Mouse (Mus musculus): ENCODE measurements at regions not wholly inside any gene's neighbourhood (a gene's known extent, or its start where the extent isn't known, plus 50 kb on each side); places are given as distances from the start of the nearest gene placed in this dataset.

GRCm38 (mm10) chr3:68764917-68765598, 74.6 kb downstream of the Il12a start:
- Histone ChIP-seq H3K9ac (ENCODE audit: low read length) (no peak overlapping the region), H3K4me3 (ENCODE audit: control insufficient read depth in 1 of 2, insufficient read depth in 1 of 2, low read depth in 1 of 2, low read length in 2 of 2) (no peak overlapping the region), H3K36me3 (ENCODE audit: control insufficient read depth, insufficient read depth, low read length) (no peaks in the 10 kb centered on the region), H3K4me2 (ENCODE audit: low read length) (0 out of 2 replicates have a peak overlapping the region, but pooled peaks have one; percentile 0), H3K4me1 (ENCODE audit: control insufficient read depth in 2 of 2, insufficient read depth in 2 of 2, low read length in 2 of 2) (peaks cover 27 to 48% of the 10 kb centered on the region in 2 experiments), H3K27me3 (ENCODE audit: control insufficient read depth, insufficient read depth, low read length) (no peaks in the 10 kb centered on the region), H3K27ac (replicated peaks in 1 of 2; ENCODE audit: control insufficient read depth in 1 of 2, insufficient read depth in 1 of 2, low read depth in 2 of 2, low read length in 2 of 2) (peak overlapping the region; percentile 67 to 79), H3K9me3 (ENCODE audit: control insufficient read depth, low read length) (no peaks in the 10 kb centered on the region)
- 9% methylated on average over 7 of the region's 7 CpGs for WGBS
- ATAC-seq (ENCODE audit: insufficient number of reproducible peaks, insufficient read depth, low FRiP score, low read depth) = peak; percentile 87

GRCm38 (mm10) chr3:68771579-68771978, 81.1 kb downstream of the Il12a start:
- Histone ChIP-seq H3K9ac (ENCODE audit: low read length) (no peak overlapping the region), H3K36me3 (ENCODE audit: control insufficient read depth, insufficient read depth, low read length) (no peaks in the 10 kb centered on the region), H3K4me1 (ENCODE audit: control insufficient read depth in 2 of 2, insufficient read depth in 2 of 2, low read length in 2 of 2) (peaks cover 0 to 2% of the 10 kb centered on the region in 2 experiments; a peak in 2 of 4 replicates), H3K9me3 (ENCODE audit: control insufficient read depth, low read length) (no peaks in the 10 kb centered on the region), H3K4me2 (ENCODE audit: low read length) (no peak overlapping the region), H3K4me3 (ENCODE audit: control insufficient read depth in 1 of 2, insufficient read depth in 1 of 2, low read depth in 1 of 2, low read length in 2 of 2) (no peak overlapping the region), H3K27ac (replicated peaks in 1 of 2; ENCODE audit: control insufficient read depth in 1 of 2, insufficient read depth in 1 of 2, low read depth in 2 of 2, low read length in 2 of 2) (no peak overlapping the region), H3K27me3 (ENCODE audit: control insufficient read depth, insufficient read depth, low read length) (no peaks in the 10 kb centered on the region)
- WGBS = 85% methylated on average over 3 of the region's 3 CpGs
- no peak for ATAC-seq (ENCODE audit: insufficient number of reproducible peaks, insufficient read depth, low FRiP score, low read depth)

DNA sequence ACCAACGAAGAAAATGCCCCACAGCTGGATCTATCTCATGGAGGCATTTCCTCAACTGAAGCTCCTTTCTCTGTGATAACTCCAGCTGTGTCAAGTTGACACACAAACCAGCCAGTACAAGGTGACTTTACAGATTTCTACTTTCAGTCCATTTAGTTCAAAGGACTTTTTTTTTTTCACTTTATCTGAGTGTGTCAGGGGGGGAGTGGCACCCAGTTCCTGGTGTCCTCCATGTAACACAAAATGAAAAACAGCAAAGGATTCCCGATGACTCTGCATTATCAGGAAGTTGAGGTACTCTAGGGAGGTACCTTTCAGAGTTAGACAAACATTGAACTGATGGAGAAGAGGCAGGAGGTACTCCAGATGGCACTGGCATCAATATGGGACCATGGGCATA, 87.4 kb downstream of the Il12a start:
- H3K4me1 ChIP-seq (ENCODE audit: control insufficient read depth in 2 of 2, insufficient read depth in 2 of 2, low read length in 2 of 2) = peaks cover 5 to 14% of the 10 kb centered on the region in 2 experiments; a peak in 2 of 4 replicates
- no peak for ATAC-seq (ENCODE audit: insufficient number of reproducible peaks, insufficient read depth, low FRiP score, low read depth)
- H3K36me3 ChIP-seq (ENCODE audit: control insufficient read depth, insufficient read depth, low read length) = no peaks in the 10 kb centered on the region
- 50% methylated on average over 2 of the region's 2 CpGs for WGBS
- H3K4me2 ChIP-seq (ENCODE audit: low read length) = no peak overlapping the region
- no peak overlapping the region for H3K9ac ChIP-seq (ENCODE audit: low read length)
- no peaks in the 10 kb centered on the region for H3K27me3 ChIP-seq (ENCODE audit: control insufficient read depth, insufficient read depth, low read length)
- no peak overlapping the region for H3K27ac ChIP-seq (replicated peaks in 1 of 2; ENCODE audit: control insufficient read depth in 1 of 2, insufficient read depth in 1 of 2, low read depth in 2 of 2, low read length in 2 of 2)
- H3K9me3 ChIP-seq (ENCODE audit: control insufficient read depth, low read length) = no peaks in the 10 kb centered on the region
- no peak overlapping the region for H3K4me3 ChIP-seq (ENCODE audit: control insufficient read depth in 1 of 2, insufficient read depth in 1 of 2, low read depth in 1 of 2, low read length in 2 of 2)

DNA sequence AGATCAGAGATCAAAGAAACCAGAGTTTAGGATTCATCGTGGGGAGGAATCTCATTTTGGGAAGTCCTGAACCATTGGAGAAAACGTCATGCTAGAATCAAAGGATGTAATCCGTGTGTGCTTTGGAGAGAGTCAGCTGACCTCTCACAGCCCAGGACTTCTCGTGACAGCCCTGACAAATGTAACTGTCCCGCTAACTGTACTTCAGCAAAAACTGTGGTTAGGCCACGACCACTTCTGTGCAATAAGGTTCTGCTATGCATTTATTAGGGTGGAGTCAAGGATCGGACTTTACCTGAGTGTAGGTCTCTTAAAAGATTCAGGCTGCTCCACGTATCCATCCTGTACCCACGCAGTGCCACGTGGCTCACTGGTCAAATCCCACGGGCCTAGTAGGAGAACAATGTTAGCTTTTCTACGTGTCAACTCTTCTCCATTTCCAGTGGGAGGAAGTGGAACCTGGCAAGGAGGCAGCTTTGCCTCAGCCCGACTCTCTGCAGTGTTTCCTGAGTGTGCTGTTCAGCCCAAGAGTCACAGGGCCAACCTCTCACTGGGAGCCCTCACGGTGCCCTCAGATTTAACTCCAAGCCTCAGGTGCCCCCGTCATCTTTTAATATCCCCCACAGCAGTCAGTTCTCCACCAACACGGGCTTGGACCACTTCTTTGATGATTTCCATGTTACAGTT, 88.1 kb downstream of the Il12a start:
- Histone ChIP-seq H3K9ac (ENCODE audit: low read length) (no peak overlapping the region), H3K27me3 (ENCODE audit: control insufficient read depth, insufficient read depth, low read length) (no peaks in the 10 kb centered on the region), H3K27ac (replicated peaks in 1 of 2; ENCODE audit: control insufficient read depth in 1 of 2, insufficient read depth in 1 of 2, low read depth in 2 of 2, low read length in 2 of 2) (no peak overlapping the region), H3K36me3 (ENCODE audit: control insufficient read depth, insufficient read depth, low read length) (no peaks in the 10 kb centered on the region), H3K4me1 (ENCODE audit: control insufficient read depth in 2 of 2, insufficient read depth in 2 of 2, low read length in 2 of 2) (peaks cover 10 to 21% of the 10 kb centered on the region in 2 experiments), H3K9me3 (ENCODE audit: control insufficient read depth, low read length) (no peaks in the 10 kb centered on the region), H3K4me3 (ENCODE audit: control insufficient read depth in 1 of 2, insufficient read depth in 1 of 2, low read depth in 1 of 2, low read length in 2 of 2) (no peak overlapping the region), H3K4me2 (ENCODE audit: low read length) (no peak overlapping the region)
- WGBS = 75% methylated on average over 16 of the region's 16 CpGs
- ATAC-seq (ENCODE audit: insufficient number of reproducible peaks, insufficient read depth, low FRiP score, low read depth) = no peak

DNA sequence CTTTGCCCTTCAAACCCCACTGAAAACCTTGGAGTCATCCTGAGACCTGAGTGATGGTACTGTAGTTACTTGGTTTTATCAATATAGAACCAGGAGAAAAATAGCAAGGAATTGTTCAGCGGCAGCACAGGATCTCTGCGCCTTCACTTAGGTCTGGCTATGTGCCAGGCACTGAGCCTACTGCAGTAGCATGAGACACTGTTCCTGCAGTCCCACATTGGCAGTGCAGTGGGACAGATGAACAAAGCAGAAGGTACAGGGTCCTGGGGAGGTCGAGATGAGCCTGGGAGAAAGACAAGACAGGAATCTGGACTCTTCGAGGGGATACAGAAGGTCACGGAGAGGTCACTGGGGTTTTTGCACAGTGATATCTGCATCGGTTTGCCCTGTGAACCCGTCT, 88.5 kb upstream of the 1110032F04Rik start:
- Histone ChIP-seq H3K27me3 (ENCODE audit: control insufficient read depth, insufficient read depth, low read length) (no peaks in the 10 kb centered on the region), H3K4me1 (ENCODE audit: control insufficient read depth in 2 of 2, insufficient read depth in 2 of 2, low read length in 2 of 2) (peaks cover 12 to 25% of the 10 kb centered on the region in 2 experiments), H3K36me3 (ENCODE audit: control insufficient read depth, insufficient read depth, low read length) (no peaks in the 10 kb centered on the region), H3K9ac (ENCODE audit: low read length) (no peak overlapping the region), H3K4me3 (ENCODE audit: control insufficient read depth in 1 of 2, insufficient read depth in 1 of 2, low read depth in 1 of 2, low read length in 2 of 2) (no peak overlapping the region), H3K4me2 (ENCODE audit: low read length) (no peak overlapping the region), H3K27ac (replicated peaks in 1 of 2; ENCODE audit: control insufficient read depth in 1 of 2, insufficient read depth in 1 of 2, low read depth in 2 of 2, low read length in 2 of 2) (no peak overlapping the region), H3K9me3 (ENCODE audit: control insufficient read depth, low read length) (no peaks in the 10 kb centered on the region)
- 23% methylated on average over 7 of the region's 7 CpGs for WGBS
- ATAC-seq (ENCODE audit: insufficient number of reproducible peaks, insufficient read depth, low FRiP score, low read depth) = no peak

- WGBS = 49% methylated on average over 2 of the region's 2 CpGs
- H3K4me2 ChIP-seq (ENCODE audit: low read length) = no peak overlapping the region
- H3K36me3 ChIP-seq (ENCODE audit: control insufficient read depth, insufficient read depth, low read length) = no peaks in the 10 kb centered on the region
- H3K27ac ChIP-seq (replicated peaks in 1 of 2; ENCODE audit: control insufficient read depth in 1 of 2, insufficient read depth in 1 of 2, low read depth in 2 of 2, low read length in 2 of 2) = no peak overlapping the region
- H3K4me1 ChIP-seq (ENCODE audit: control insufficient read depth in 2 of 2, insufficient read depth in 2 of 2, low read length in 2 of 2) = peaks cover 12 to 25% of the 10 kb centered on the region in 2 experiments
- no peak overlapping the region for H3K9ac ChIP-seq (ENCODE audit: low read length)
- no peak overlapping the region for H3K4me3 ChIP-seq (ENCODE audit: control insufficient read depth in 1 of 2, insufficient read depth in 1 of 2, low read depth in 1 of 2, low read length in 2 of 2)
- no peaks in the 10 kb centered on the region for H3K9me3 ChIP-seq (ENCODE audit: control insufficient read depth, low read length)
- ATAC-seq (ENCODE audit: insufficient number of reproducible peaks, insufficient read depth, low FRiP score, low read depth) = no peak
- no peaks in the 10 kb centered on the region for H3K27me3 ChIP-seq (ENCODE audit: control insufficient read depth, insufficient read depth, low read length)
Measured at GRCm38 (mm10) chr3:68781466-68781865, 87.9 kb upstream of the 1110032F04Rik start.

DNA sequence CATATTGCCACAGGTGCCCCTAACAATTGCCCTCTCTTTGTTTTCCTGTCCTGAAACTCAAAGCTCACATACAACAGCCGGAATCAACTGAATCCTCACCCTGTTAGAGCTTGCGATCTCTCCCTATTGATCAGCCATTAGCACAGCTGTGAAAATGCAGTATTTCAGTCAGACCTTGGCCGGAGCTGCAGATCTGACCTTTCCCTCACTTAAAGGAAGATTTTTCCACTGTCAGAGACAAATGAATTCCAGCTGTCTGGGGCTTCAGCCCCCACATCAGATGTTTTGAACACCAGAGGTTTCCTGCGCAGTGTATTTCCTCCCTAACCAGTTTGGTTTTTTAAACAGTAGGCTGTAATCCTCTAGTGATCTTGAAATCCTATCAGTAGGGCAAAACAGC, 87.0 kb upstream of the 1110032F04Rik start:
- Histone ChIP-seq H3K4me1 (ENCODE audit: control insufficient read depth in 2 of 2, insufficient read depth in 2 of 2, low read length in 2 of 2) (peaks cover 12 to 25% of the 10 kb centered on the region in 2 experiments), H3K9ac (ENCODE audit: low read length) (no peak overlapping the region), H3K4me3 (ENCODE audit: control insufficient read depth in 1 of 2, insufficient read depth in 1 of 2, low read depth in 1 of 2, low read length in 2 of 2) (no peak overlapping the region), H3K9me3 (ENCODE audit: control insufficient read depth, low read length) (no peaks in the 10 kb centered on the region), H3K36me3 (ENCODE audit: control insufficient read depth, insufficient read depth, low read length) (no peaks in the 10 kb centered on the region), H3K27ac (replicated peaks in 1 of 2; ENCODE audit: control insufficient read depth in 1 of 2, insufficient read depth in 1 of 2, low read depth in 2 of 2, low read length in 2 of 2) (peak overlapping the region; percentile 17 to 50; a peak in 2 of 4 replicates), H3K4me2 (ENCODE audit: low read length) (no peak overlapping the region), H3K27me3 (ENCODE audit: control insufficient read depth, insufficient read depth, low read length) (no peaks in the 10 kb centered on the region)
- no peak for ATAC-seq (ENCODE audit: insufficient number of reproducible peaks, insufficient read depth, low FRiP score, low read depth)
- 67% methylated on average over 4 of the region's 4 CpGs for WGBS

Measured in heart, embryonic 14.5 days (tissue).